Comparison of ENCODE assay signal across 1 mouse cellular context in the genomic region with DNA sequence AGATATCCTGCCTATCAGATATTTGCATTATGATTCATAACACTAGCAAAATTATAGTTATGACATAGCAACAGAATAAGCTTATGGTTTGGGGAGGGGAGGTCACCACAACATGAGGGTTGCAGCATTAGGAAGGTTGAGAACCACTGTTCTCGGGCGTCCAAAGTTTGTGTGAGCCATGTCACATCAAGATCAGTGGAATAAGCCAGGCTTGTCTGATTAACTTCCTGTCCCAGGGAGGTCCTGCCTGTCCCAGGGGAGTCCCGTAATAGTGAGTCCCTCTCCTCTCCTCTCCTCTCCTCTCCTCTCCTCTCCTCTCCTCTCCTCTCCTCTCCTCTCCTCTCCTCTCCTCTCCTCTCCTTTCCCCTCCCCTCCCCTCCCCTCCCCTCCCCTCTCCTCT. TPM values are rescaled to one million over a fixed set of nuclear protein-coding genes. Genes with fewer than 3 reads are reported as not detected.
"Had no signal": no experiment of that assay in that cellular context is flagged by ENCODE, and none has a peak within 500 bp of the region (broad histone marks: within the 10 kb centered on the region; RNA-seq: fewer than 3 reads in every experiment).

No protein-coding gene starts in this region.

RNA-seq across cellular contexts. Expression of gene Celsr1, which starts 21.3 kb away (rescaled TPM):
- polyA plus RNA-seq: macrophage had no signal
